Mouse (Mus musculus): ENCODE results near the gene Tbc1d15. TPM values are rescaled to one million over a fixed set of nuclear protein-coding genes. Genes with fewer than 3 reads are reported as not detected.

Tbc1d15 gene
- polyA plus RNA-seq, 1 experiment, result 16.0 TPM

GRCm38 (mm10) chr10:115223845-115224244 is 27.4 kb downstream of the Tbc1d15 start:
- Histone ChIP-seq H3K4me3 (ENCODE audit: insufficient read depth, poor library complexity, severe bottlenecking) (no peak overlapping the region), H3K36me3 (ENCODE audit: control insufficient read depth, insufficient read depth) (peaks cover 34% of the 10 kb centered on the region), H3K79me3 (ENCODE audit: low read depth) (peaks cover 5% of the 10 kb centered on the region), H3K79me2 (ENCODE audit: control insufficient read depth, insufficient read depth) (no peaks in the 10 kb centered on the region), H3K27me3 (ENCODE audit: control insufficient read depth, insufficient read depth, insufficient read length) (no peaks in the 10 kb centered on the region), H3ac (ENCODE audit: control insufficient read depth, insufficient read length, low read depth) (no peak overlapping the region)
- TF ChIP-seq CTCF (IDR thresholded peaks at IDR 0.05; ENCODE audit: control insufficient read depth, insufficient read depth, insufficient read length) (no peak), MYOD1 (IDR thresholded peaks at IDR 0.05; ENCODE audit: control insufficient read depth, insufficient read length, low read depth) (no peak), MAX (IDR thresholded peaks at IDR 0.05) (no peak)

DNA sequence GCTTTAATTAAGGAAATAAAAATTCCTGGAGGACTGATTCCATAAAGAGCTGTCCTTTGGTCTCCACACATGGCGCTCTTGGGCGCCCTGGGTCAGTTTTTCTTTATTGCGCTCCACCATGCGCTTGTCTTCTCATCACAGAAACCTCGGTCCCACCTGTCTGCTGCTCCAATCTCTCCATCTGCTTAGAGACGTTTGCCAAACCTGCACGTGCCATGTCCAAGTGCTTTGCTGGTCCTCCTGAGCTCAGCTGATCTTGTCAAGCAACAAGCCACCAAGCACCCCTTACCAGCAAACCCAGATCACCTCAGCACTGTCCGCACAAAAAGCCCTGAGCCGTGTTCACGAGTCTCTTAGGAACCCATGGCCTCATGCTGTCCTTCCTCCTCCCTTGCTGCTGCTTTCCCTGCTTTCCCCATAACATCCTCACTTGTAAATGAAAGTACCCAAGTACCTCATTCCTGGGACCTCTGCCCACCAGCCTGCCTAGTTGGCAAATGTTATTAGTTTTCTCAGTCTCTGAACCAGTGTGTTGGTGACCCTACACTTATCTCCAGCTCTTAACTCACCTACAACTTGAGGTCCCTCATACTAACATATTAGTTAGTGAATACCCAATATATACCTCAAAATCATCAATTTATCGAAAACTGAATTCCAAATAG is 38.2 kb downstream of the Tbc1d15 start:
- Histone ChIP-seq H3K4me3 (ENCODE audit: insufficient read depth, poor library complexity, severe bottlenecking) (no peak overlapping the region), H3K79me3 (ENCODE audit: low read depth) (no peaks in the 10 kb centered on the region), H3ac (ENCODE audit: control insufficient read depth, insufficient read length, low read depth) (no peak overlapping the region), H3K36me3 (ENCODE audit: control insufficient read depth, insufficient read depth) (peaks cover 62% of the 10 kb centered on the region), H3K27me3 (ENCODE audit: control insufficient read depth, insufficient read depth, insufficient read length) (no peaks in the 10 kb centered on the region), H3K79me2 (ENCODE audit: control insufficient read depth, insufficient read depth) (no peaks in the 10 kb centered on the region)
- no peak for TF ChIP-seq USF1 (IDR thresholded peaks at IDR 0.05; ENCODE audit: low read depth)
- TF ChIP-seq MYOD1 (IDR thresholded peaks at IDR 0.05; ENCODE audit: control insufficient read depth, insufficient read length, low read depth), result no peak
- TF ChIP-seq CEBPB (IDR thresholded peaks at IDR 0.05; ENCODE audit: low read depth), result no peak
- no peak for TF ChIP-seq MYOG (IDR thresholded peaks at IDR 0.05; ENCODE audit: control insufficient read depth, extremely low read depth, insufficient read length)
- TF ChIP-seq CTCF (IDR thresholded peaks at IDR 0.05; ENCODE audit: control insufficient read depth, insufficient read depth, insufficient read length), result no peak
- TF ChIP-seq MAX (IDR thresholded peaks at IDR 0.05), result no peak
- TF ChIP-seq FOSL1 (IDR thresholded peaks at IDR 0.05; ENCODE audit: insufficient read depth, low read length, poor library complexity, severe bottlenecking), result no peak

DNA sequence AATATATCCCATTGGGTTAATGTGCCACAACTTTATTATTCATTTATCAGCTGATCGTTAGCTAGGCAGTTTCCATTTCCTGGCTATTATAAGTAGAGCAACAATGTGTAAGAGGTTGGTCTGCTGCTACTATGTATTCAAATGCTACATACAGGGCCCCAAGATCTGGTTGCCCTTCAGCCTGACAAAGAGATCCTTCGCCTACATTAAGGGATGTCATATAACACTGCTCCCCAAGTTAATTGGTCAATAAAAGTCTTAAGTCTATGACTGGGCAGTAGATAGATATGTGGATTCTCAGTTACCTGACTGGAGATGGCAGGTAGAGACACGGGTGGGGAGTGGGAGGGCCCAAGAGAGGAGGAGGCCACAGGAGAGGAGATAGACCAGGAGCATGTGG is 45.4 kb downstream of the Tbc1d15 start:
- TF ChIP-seq USF1 (IDR thresholded peaks at IDR 0.05; ENCODE audit: low read depth), result no peak
- TF ChIP-seq FOSL1 (IDR thresholded peaks at IDR 0.05; ENCODE audit: insufficient read depth, low read length, poor library complexity, severe bottlenecking), result no peak
- no peak for TF ChIP-seq MYOG (IDR thresholded peaks at IDR 0.05; ENCODE audit: control insufficient read depth, extremely low read depth, insufficient read length)
- TF ChIP-seq MAX (IDR thresholded peaks at IDR 0.05), result no peak
- TF ChIP-seq CTCF (IDR thresholded peaks at IDR 0.05; ENCODE audit: control insufficient read depth, insufficient read depth, insufficient read length), result no peak
- no peak for TF ChIP-seq CEBPB (IDR thresholded peaks at IDR 0.05; ENCODE audit: low read depth)
- TF ChIP-seq MYOD1 (IDR thresholded peaks at IDR 0.05; ENCODE audit: control insufficient read depth, insufficient read length, low read depth), result no peak
- Histone ChIP-seq H3ac (ENCODE audit: control insufficient read depth, insufficient read length, low read depth) (no peak overlapping the region), H3K79me2 (ENCODE audit: control insufficient read depth, insufficient read depth) (no peaks in the 10 kb centered on the region), H3K27me3 (ENCODE audit: control insufficient read depth, insufficient read depth, insufficient read length) (no peaks in the 10 kb centered on the region), H3K4me3 (ENCODE audit: insufficient read depth, poor library complexity, severe bottlenecking) (no peak overlapping the region), H3K36me3 (ENCODE audit: control insufficient read depth, insufficient read depth) (peaks cover 39% of the 10 kb centered on the region), H3K79me3 (ENCODE audit: low read depth) (no peaks in the 10 kb centered on the region)

- no peak overlapping the region for H3ac ChIP-seq (ENCODE audit: control insufficient read depth, insufficient read length, low read depth)
- no peaks in the 10 kb centered on the region for H3K27me3 ChIP-seq (ENCODE audit: control insufficient read depth, insufficient read depth, insufficient read length)
- no peaks in the 10 kb centered on the region for H3K79me2 ChIP-seq (ENCODE audit: control insufficient read depth, insufficient read depth)
- H3K36me3 ChIP-seq (ENCODE audit: control insufficient read depth, insufficient read depth), result peaks cover 34% of the 10 kb centered on the region
- no peak for TF ChIP-seq USF1 (IDR thresholded peaks at IDR 0.05; ENCODE audit: low read depth)
- TF ChIP-seq CEBPB (IDR thresholded peaks at IDR 0.05; ENCODE audit: low read depth), result no peak
- TF ChIP-seq CTCF (IDR thresholded peaks at IDR 0.05; ENCODE audit: control insufficient read depth, insufficient read depth, insufficient read length), result no peak
- TF ChIP-seq MYOG (IDR thresholded peaks at IDR 0.05; ENCODE audit: control insufficient read depth, extremely low read depth, insufficient read length), result no peak
- TF ChIP-seq FOSL1 (IDR thresholded peaks at IDR 0.05; ENCODE audit: insufficient read depth, low read length, poor library complexity, severe bottlenecking), result no peak
- no peak for TF ChIP-seq MYOD1 (IDR thresholded peaks at IDR 0.05; ENCODE audit: control insufficient read depth, insufficient read length, low read depth)
- TF ChIP-seq MAX (IDR thresholded peaks at IDR 0.05), result no peak
- H3K79me3 ChIP-seq (ENCODE audit: low read depth), result no peaks in the 10 kb centered on the region
- no peak overlapping the region for H3K4me3 ChIP-seq (ENCODE audit: insufficient read depth, poor library complexity, severe bottlenecking)
These were observed 46.0 kb downstream of the Tbc1d15 start for GRCm38 (mm10) chr10:115205284-115205683.

- H3K79me3 ChIP-seq (ENCODE audit: low read depth), result no peaks in the 10 kb centered on the region
- no peaks in the 10 kb centered on the region for H3K36me3 ChIP-seq (ENCODE audit: control insufficient read depth, insufficient read depth)
- H3K27me3 ChIP-seq (ENCODE audit: control insufficient read depth, insufficient read depth, insufficient read length), result no peaks in the 10 kb centered on the region
- H3ac ChIP-seq (ENCODE audit: control insufficient read depth, insufficient read length, low read depth), result no peak overlapping the region
- H3K79me2 ChIP-seq (ENCODE audit: control insufficient read depth, insufficient read depth), result no peaks in the 10 kb centered on the region
- TF ChIP-seq CEBPB (IDR thresholded peaks at IDR 0.05; ENCODE audit: low read depth), result no peak
- TF ChIP-seq USF1 (IDR thresholded peaks at IDR 0.05; ENCODE audit: low read depth), result no peak
- no peak for TF ChIP-seq MAX (IDR thresholded peaks at IDR 0.05)
- TF ChIP-seq FOSL1 (IDR thresholded peaks at IDR 0.05; ENCODE audit: insufficient read depth, low read length, poor library complexity, severe bottlenecking), result no peak
- H3K4me3 ChIP-seq (ENCODE audit: insufficient read depth, poor library complexity, severe bottlenecking), result no peak overlapping the region
These were observed 60.1 kb downstream of the Tbc1d15 start for GRCm38 (mm10) chr10:115191214-115191613.

DNA sequence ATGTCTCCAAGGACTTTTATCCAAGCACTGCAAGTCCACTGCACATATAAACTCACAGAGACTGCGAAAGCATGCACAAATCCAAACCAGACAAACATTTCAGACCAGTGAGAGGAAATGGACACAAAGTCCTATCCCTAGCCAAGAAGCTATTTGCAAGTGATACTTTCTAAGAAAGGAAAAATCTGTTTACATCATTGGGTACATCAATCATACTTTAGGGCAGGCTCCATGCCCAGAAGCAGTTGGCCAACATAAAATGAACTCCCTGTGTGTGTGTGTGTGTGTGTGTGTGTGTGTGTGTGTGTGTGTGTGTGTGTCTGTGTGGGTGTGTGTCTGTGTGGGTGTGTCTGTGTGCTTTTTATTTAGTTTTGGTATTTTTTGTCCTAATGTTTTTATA is 63.9 kb downstream of the Tbc1d15 start:
- TF ChIP-seq USF1 (IDR thresholded peaks at IDR 0.05; ENCODE audit: low read depth), result no peak
- TF ChIP-seq CEBPB (IDR thresholded peaks at IDR 0.05; ENCODE audit: low read depth), result no peak
- no peak for TF ChIP-seq FOSL1 (IDR thresholded peaks at IDR 0.05; ENCODE audit: insufficient read depth, low read length, poor library complexity, severe bottlenecking)
- TF ChIP-seq CTCF (IDR thresholded peaks at IDR 0.05; ENCODE audit: control insufficient read depth, insufficient read depth, insufficient read length), result no peak
- TF ChIP-seq MAX (IDR thresholded peaks at IDR 0.05), result no peak
- TF ChIP-seq MYOG (IDR thresholded peaks at IDR 0.05; ENCODE audit: control insufficient read depth, extremely low read depth, insufficient read length), result no peak
- no peak for TF ChIP-seq MYOD1 (IDR thresholded peaks at IDR 0.05; ENCODE audit: control insufficient read depth, insufficient read length, low read depth)

More for the DNA sequence above, 63.9 kb downstream of the Tbc1d15 start:
- Histone ChIP-seq H3K79me2 (ENCODE audit: control insufficient read depth, insufficient read depth) (no peaks in the 10 kb centered on the region), H3K79me3 (ENCODE audit: low read depth) (no peaks in the 10 kb centered on the region), H3K36me3 (ENCODE audit: control insufficient read depth, insufficient read depth) (no peaks in the 10 kb centered on the region), H3K27me3 (ENCODE audit: control insufficient read depth, insufficient read depth, insufficient read length) (no peaks in the 10 kb centered on the region), H3ac (ENCODE audit: control insufficient read depth, insufficient read length, low read depth) (no peak overlapping the region), H3K4me3 (ENCODE audit: insufficient read depth, poor library complexity, severe bottlenecking) (no peak overlapping the region)

Measured in C2C12 (cell line).